Mouse (Mus musculus): ENCODE measurements around the gene Zcchc24. TPM values are rescaled to one million over a fixed set of nuclear protein-coding genes. Genes with fewer than 3 reads are reported as not detected.

The Zcchc24 gene
- polyA plus RNA-seq, 1 experiment from 2014 or later, result 11.3 TPM

DNA sequence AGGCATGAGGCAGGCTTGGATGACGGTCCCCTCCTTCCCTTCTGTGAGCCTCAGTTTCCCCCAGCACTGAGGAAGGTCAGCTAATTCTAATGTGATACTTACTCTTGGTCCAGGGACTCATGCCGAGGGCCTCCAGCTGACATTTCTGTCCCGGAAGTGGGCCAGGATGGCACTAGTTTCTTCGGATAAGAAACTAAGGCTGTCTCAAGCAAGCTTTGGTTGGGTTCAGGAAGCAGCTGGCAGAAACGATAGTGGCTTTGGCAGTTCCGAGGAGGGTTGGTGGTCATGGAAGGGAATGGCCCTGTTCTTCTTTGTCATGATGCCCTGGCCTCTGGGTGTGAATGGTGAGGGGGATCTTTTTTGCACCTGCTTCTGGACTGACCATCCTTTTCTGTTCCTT, 73.8 kb downstream of the Zcchc24 start:
- H3K27ac ChIP-seq (ENCODE audit: low read depth, low read length), result peak overlapping the region; percentile 62; the same call in 1 of the 2 replicates
- H3K9me3 ChIP-seq (ENCODE audit: control insufficient read depth, low read length), result no peaks in the 10 kb centered on the region
- peak overlapping the region; percentile 95 for H3K4me3 ChIP-seq (ENCODE audit: low read depth, low read length)
- peak overlapping the region; percentile 96 for H3K4me2 ChIP-seq
- peak overlapping the region; percentile 85 for H3K9ac ChIP-seq (ENCODE audit: low read depth, low read length)
- H3K27me3 ChIP-seq (replicated peaks; ENCODE audit: control insufficient read depth, insufficient read depth, low read length), result no peaks in the 10 kb centered on the region
- ATAC-seq (replicated peaks; ENCODE audit: low FRiP score), result no peak
- 36% methylated on average over 6 of the region's 6 CpGs for WGBS
- H3K36me3 ChIP-seq (ENCODE audit: control insufficient read depth, insufficient read depth, low read length), result peaks cover 24% of the 10 kb centered on the region
- no peak for DNase-seq (ENCODE audit: low spot score)
- peaks cover 24% of the 10 kb centered on the region for H3K4me1 ChIP-seq (replicated peaks; ENCODE audit: control insufficient read depth, insufficient read depth, low read length)

DNA sequence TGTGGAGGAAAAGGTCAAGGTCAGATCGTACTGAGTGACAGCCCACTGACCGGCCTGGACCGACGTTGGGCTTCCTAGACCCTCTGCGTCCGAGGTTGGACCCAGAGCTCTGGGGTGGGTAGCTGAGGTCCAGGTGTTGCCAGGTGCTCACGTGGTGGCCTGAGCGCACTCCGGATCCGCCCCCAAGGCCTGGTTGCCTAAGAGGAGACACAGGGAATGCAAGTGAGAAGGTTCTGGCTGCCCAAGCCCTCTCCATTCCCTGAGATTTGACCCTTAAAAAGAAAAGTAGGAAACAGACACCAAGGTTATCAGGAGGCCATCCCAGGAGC, 74.3 kb downstream of the Zcchc24 start:
- WGBS, result 1% methylated on average over 10 of the region's 10 CpGs
- Histone ChIP-seq H3K4me2 (peak overlapping the region; percentile 96), H3K27ac (ENCODE audit: low read depth, low read length) (peak overlapping the region; percentile 62; the same call in 1 of the 2 replicates), H3K27me3 (replicated peaks; ENCODE audit: control insufficient read depth, insufficient read depth, low read length) (no peaks in the 10 kb centered on the region), H3K4me1 (replicated peaks; ENCODE audit: control insufficient read depth, insufficient read depth, low read length) (peaks cover 24% of the 10 kb centered on the region), H3K36me3 (ENCODE audit: control insufficient read depth, insufficient read depth, low read length) (peaks cover 23% of the 10 kb centered on the region), H3K9ac (ENCODE audit: low read depth, low read length) (peak overlapping the region; percentile 85), H3K9me3 (ENCODE audit: control insufficient read depth, low read length) (no peaks in the 10 kb centered on the region), H3K4me3 (ENCODE audit: low read depth, low read length) (peak overlapping the region; percentile 95)
- ATAC-seq (replicated peaks; ENCODE audit: low FRiP score) (peak; percentile 33), DNase-seq (ENCODE audit: low spot score) (no peak)

DNA sequence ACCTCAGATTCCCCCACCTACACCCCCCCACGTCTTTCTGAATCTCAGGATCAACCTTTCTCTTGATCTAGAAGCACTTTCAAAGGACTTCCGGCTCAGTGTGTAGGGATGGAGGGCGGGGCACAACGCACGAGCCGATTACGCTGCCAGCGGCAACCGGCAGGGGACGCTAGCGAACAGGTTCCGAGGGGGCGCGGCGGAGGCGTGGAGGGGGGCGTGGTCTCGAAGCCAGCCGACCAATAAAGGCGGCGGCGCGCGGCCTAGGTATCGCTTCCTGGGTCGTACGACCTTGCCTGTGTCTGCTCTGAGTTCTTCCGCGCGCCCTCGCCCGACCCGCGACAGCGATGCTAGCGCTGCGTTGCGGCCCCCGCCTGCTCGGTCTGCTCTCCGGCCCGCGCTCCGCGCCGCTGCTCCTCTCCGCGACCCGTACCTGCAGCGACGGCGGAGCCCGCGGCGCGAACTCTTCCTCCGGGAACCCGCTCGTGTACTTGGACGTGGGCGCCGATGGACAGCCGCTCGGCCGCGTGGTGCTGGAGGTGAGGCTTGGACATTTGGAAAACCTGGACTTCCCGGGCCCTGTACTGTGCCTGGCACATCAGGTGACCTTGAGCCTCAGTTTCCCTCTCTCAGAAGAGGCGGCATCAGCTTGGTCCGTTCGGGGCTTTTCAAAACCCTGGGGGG, 74.8 kb downstream of the Zcchc24 start, which contains the start of gene Ppif:
Gene Ppif, plus strand, starts transcription at position 267 of the 681 bp plus-strand sequence.
- peaks cover 24% of the 10 kb centered on the region for H3K4me1 ChIP-seq (replicated peaks; ENCODE audit: control insufficient read depth, insufficient read depth, low read length)
- H3K4me3 ChIP-seq (ENCODE audit: low read depth, low read length), result peak within 1 kb of the TSS; percentile 95
- peaks cover 18% of the 10 kb centered on the region for H3K36me3 ChIP-seq (ENCODE audit: control insufficient read depth, insufficient read depth, low read length)
- peak within 1 kb of the TSS; percentile 96 for H3K4me2 ChIP-seq
- H3K27me3 ChIP-seq (replicated peaks; ENCODE audit: control insufficient read depth, insufficient read depth, low read length), result no peaks in the 10 kb centered on the region
- under 1% methylated on average over 70 of the region's 70 CpGs for WGBS
- peak; percentile 96 for DNase-seq (ENCODE audit: low spot score)
- peak within 1 kb of the TSS; percentile 85 for H3K9ac ChIP-seq (ENCODE audit: low read depth, low read length)
- no peaks in the 10 kb centered on the region for H3K9me3 ChIP-seq (ENCODE audit: control insufficient read depth, low read length)
- peak within 1 kb of the TSS; percentile 62 for H3K27ac ChIP-seq (ENCODE audit: low read depth, low read length)
- ATAC-seq (replicated peaks; ENCODE audit: low FRiP score), result peak; percentile 94

DNA sequence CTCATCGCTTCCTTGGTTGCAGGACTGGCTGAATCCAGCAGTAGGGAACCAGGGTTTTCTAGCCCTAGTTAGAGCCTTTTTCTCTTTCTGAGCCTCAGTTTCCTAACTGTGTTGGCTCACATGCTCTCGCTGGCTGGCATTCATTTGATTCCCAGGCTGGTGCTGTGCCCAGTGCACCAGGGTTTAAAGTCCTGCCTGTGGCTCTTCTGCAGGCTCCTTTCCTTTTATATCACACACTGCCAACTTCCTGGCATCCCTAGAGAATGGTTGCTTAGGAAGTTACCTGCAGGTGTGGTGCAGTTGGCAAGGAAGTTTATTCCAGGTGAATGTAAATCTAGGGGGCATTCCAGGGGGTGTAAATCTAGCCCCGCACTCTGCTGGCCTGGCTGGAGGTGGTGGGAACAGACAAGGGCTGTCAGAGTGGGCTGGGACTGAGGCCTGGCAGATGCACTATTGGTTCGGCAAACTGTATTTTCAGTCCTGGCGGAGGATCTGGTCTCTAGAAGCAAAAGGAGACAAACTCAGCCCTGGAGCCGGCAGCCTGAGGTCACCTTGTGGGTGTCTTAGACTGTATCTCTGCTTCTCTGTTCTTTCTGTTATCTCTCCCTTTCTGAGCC, 75.5 kb downstream of the Zcchc24 start:
- WGBS, result 61% methylated on average over 6 of the region's 6 CpGs
- Histone ChIP-seq H3K27me3 (replicated peaks; ENCODE audit: control insufficient read depth, insufficient read depth, low read length) (no peaks in the 10 kb centered on the region), H3K36me3 (ENCODE audit: control insufficient read depth, insufficient read depth, low read length) (peaks cover 13% of the 10 kb centered on the region), H3K27ac (ENCODE audit: low read depth, low read length) (no peak overlapping the region), H3K4me3 (ENCODE audit: low read depth, low read length) (peak overlapping the region; percentile 95), H3K4me2 (peak overlapping the region; percentile 45), H3K4me1 (replicated peaks; ENCODE audit: control insufficient read depth, insufficient read depth, low read length) (peaks cover 24% of the 10 kb centered on the region), H3K9me3 (ENCODE audit: control insufficient read depth, low read length) (no peaks in the 10 kb centered on the region), H3K9ac (ENCODE audit: low read depth, low read length) (0 out of 2 replicates have a peak overlapping the region, but pooled peaks have one; percentile 38)
- no peak for DNase-seq (ENCODE audit: low spot score)
- 0 out of 2 replicates have a peak, but pooled peaks have one; percentile 4 for ATAC-seq (replicated peaks; ENCODE audit: low FRiP score)

DNA sequence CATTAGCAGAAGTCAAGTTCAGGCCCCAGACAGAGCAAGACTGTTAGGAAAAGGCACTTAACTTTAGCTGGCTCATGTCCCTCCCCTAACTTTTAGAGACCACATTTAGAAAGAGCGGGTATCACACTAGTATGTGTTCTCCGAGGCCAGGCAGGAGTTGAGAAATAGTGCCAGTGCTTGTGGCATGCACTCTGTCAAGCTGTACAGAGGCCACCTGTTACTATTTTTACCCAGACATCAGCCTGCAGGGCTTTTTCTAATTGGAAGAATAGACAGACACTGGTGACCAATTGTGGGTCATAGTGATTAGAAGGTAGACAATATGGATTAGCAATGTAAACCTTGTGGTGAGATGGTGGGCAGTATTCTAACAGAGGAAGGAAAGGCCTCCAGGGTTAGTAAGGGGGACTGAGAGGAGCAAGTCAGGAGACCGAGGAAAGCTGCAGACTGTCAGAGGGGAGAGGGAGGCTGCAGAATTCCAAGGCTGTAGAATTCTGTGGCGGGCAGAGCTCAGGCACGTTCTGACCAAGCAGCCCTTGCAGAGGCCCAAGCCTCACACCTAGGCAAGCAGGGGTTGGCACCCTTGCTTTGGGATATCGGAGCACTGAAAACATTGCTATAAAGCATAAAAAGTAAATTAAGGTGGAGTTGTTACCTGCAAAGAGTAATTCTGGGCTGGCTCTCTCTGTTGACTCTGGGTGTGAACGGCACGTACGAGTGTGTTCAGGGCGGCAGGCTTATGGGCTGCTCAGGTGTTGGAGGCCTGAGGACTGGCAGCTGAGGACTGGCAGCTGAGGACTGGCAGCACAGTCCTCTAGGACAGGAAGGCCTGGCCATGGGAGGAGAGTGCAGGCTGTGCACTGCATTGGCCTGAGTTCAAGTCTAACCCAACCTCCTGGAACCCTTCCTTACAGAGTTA, 81.6 kb downstream of the Zcchc24 start:
- no peak for ATAC-seq (replicated peaks; ENCODE audit: low FRiP score)

DNA sequence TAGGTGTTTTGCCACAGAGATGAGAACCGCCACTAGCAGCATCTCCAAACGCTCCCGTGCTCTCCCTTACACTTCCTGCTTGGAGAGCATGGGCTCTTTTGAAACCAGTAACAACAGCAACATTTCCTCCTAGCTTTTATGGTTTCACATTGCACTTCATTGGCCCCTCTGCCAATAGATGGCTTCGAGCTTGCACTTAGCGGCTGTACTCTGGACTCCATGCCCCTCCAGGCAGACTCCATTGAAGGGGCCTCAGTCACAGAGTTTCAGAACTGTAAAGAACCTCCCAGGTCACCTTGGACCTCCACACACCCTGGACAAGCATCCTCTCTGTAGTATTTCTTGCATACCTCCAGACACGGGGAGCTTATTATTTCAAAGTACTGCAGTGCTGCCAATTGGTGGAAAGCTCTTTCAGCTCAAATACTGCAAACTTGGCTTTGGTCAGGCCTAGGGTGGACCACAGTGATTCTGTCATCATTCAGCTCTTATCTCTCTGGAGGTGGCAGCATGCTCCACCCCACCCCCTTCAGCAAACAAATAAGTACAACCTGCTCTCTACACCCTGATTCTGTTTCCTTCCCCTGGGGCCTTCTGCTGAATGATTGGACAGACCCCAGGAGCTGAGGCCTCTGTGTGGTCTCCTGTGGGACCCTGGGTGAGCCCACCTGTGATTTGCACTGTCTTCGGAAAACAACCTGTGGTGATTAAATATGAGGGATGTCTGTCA, 82.5 kb downstream of the Zcchc24 start:
- no peak overlapping the region for H3K27ac ChIP-seq (ENCODE audit: low read depth, low read length)
- ATAC-seq (replicated peaks; ENCODE audit: low FRiP score) (no peak), DNase-seq (ENCODE audit: low spot score) (no peak)
- peaks cover 6% of the 10 kb centered on the region; the same call in 1 of the 2 replicates for H3K4me1 ChIP-seq (replicated peaks; ENCODE audit: control insufficient read depth, insufficient read depth, low read length)
- no peaks in the 10 kb centered on the region for H3K27me3 ChIP-seq (replicated peaks; ENCODE audit: control insufficient read depth, insufficient read depth, low read length)
- no peaks in the 10 kb centered on the region for H3K36me3 ChIP-seq (ENCODE audit: control insufficient read depth, insufficient read depth, low read length)
- H3K9me3 ChIP-seq (ENCODE audit: control insufficient read depth, low read length), result no peaks in the 10 kb centered on the region
- no peak overlapping the region for H3K4me2 ChIP-seq
- H3K9ac ChIP-seq (ENCODE audit: low read depth, low read length), result no peak overlapping the region
- WGBS, result 71% methylated on average over 7 of the region's 7 CpGs
- no peak overlapping the region for H3K4me3 ChIP-seq (ENCODE audit: low read depth, low read length)

More for the DNA sequence above, 81.6 kb downstream of the Zcchc24 start:
- H3K36me3 ChIP-seq (ENCODE audit: control insufficient read depth, insufficient read depth, low read length), result no peaks in the 10 kb centered on the region
- no peak for DNase-seq (ENCODE audit: low spot score)
- H3K9ac ChIP-seq (ENCODE audit: low read depth, low read length), result no peak overlapping the region
- no peak overlapping the region for H3K4me2 ChIP-seq
- H3K4me3 ChIP-seq (ENCODE audit: low read depth, low read length), result no peak overlapping the region
- no peaks in the 10 kb centered on the region for H3K9me3 ChIP-seq (ENCODE audit: control insufficient read depth, low read length)
- H3K27ac ChIP-seq (ENCODE audit: low read depth, low read length), result no peak overlapping the region
- H3K27me3 ChIP-seq (replicated peaks; ENCODE audit: control insufficient read depth, insufficient read depth, low read length), result no peaks in the 10 kb centered on the region
- WGBS, result 77% methylated on average over 10 of the region's 10 CpGs
- H3K4me1 ChIP-seq (replicated peaks; ENCODE audit: control insufficient read depth, insufficient read depth, low read length), result peaks cover 6% of the 10 kb centered on the region; the same call in 1 of the 2 replicates

DNA sequence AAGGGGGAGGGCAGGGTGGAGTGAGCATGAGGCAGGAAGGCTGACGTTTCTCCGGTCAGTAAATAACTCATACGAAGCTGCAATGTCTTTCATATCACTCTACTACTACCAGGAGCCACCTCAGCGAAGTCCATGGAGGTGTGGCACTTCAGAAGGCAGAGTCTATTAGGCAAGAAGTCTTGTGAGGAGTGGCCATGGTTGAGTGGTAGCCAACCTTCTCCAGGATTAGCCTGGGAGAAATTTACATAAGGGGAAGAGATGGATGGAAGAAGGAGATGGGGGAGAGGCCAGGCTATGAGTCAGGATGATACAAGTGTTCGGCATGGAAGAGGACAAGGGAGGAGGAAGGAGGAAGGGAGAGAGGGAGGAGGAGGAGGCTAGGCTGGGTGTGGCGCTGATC, 86.8 kb downstream of the Zcchc24 start:
- Histone ChIP-seq H3K4me2 (no peak overlapping the region), H3K27me3 (replicated peaks; ENCODE audit: control insufficient read depth, insufficient read depth, low read length) (no peaks in the 10 kb centered on the region), H3K9ac (ENCODE audit: low read depth, low read length) (no peak overlapping the region), H3K9me3 (ENCODE audit: control insufficient read depth, low read length) (no peaks in the 10 kb centered on the region), H3K4me3 (ENCODE audit: low read depth, low read length) (no peak overlapping the region), H3K36me3 (ENCODE audit: control insufficient read depth, insufficient read depth, low read length) (no peaks in the 10 kb centered on the region), H3K4me1 (replicated peaks; ENCODE audit: control insufficient read depth, insufficient read depth, low read length) (peaks cover 6% of the 10 kb centered on the region; the same call in 1 of the 2 replicates), H3K27ac (ENCODE audit: low read depth, low read length) (no peak overlapping the region)
- ATAC-seq (replicated peaks; ENCODE audit: low FRiP score) (no peak), DNase-seq (ENCODE audit: low spot score) (no peak)
- 71% methylated on average over 6 of the region's 6 CpGs for WGBS

DNA sequence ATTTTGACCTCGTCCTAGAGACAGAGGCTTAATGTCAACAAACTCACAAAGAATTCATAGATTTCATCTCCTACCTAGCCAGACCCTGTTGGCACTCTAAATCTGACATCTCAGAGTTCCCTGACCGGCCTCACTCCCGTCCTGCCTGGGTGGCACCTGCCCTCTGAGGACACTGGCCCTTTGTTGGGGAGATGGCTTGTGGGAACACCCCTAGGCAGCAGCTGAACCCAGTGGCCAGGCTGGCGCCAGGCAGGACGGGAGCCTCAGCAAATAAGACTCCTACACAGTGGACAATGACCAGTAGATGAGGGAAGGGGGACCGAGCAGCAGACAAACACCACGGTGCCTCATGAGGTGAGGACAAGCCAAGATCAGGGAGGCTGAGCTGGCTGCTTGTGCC, 89.2 kb downstream of the Zcchc24 start:
- no peak for ATAC-seq (replicated peaks; ENCODE audit: low FRiP score)
- DNase-seq (ENCODE audit: low spot score), result no peak
- no peak overlapping the region for H3K9ac ChIP-seq (ENCODE audit: low read depth, low read length)
- no peaks in the 10 kb centered on the region for H3K36me3 ChIP-seq (ENCODE audit: control insufficient read depth, insufficient read depth, low read length)
- H3K4me2 ChIP-seq, result no peak overlapping the region
- no peak overlapping the region for H3K4me3 ChIP-seq (ENCODE audit: low read depth, low read length)
- no peaks in the 10 kb centered on the region for H3K9me3 ChIP-seq (ENCODE audit: control insufficient read depth, low read length)
- H3K27ac ChIP-seq (ENCODE audit: low read depth, low read length), result no peak overlapping the region
- no peaks in the 10 kb centered on the region; the same call in 1 of the 2 replicates for H3K4me1 ChIP-seq (replicated peaks; ENCODE audit: control insufficient read depth, insufficient read depth, low read length)
- 62% methylated on average over 7 of the region's 7 CpGs for WGBS
- H3K27me3 ChIP-seq (replicated peaks; ENCODE audit: control insufficient read depth, insufficient read depth, low read length), result no peaks in the 10 kb centered on the region
